ENCODE assay signal across 8 mouse cellular contexts in genomic region chrX:136171189-136172117, GRCm38 (mm10). TPM values are rescaled to one million over a fixed set of nuclear protein-coding genes. Genes with fewer than 3 reads are reported as not detected.
DNase-seq lines count a peak whose midpoint lies in the region; ATAC-seq and TF ChIP-seq lines count a peak whose summit lies in the region.

No protein-coding gene starts in this region.

- TF ChIP-seq POLR2A in small intestine, adult 2 months (IDR thresholded peaks at IDR 0.05; ENCODE audit: low read depth, low read length), result no peak

- H3K27ac ChIP-seq in embryonic facial prominence, embryonic 12.5 days, result peak overlapping the region; percentile 89
- H3K27ac ChIP-seq in small intestine, adult 2 months (ENCODE audit: insufficient read depth, low read depth, low read length), result peak overlapping the region; percentile 46; the same call in 1 of the 2 replicates

- peaks cover 5% of the 10 kb centered on the region; the same call in 1 of the 2 replicates for H3K27me3 ChIP-seq in embryonic facial prominence, embryonic 12.5 days
- H3K27me3 ChIP-seq in small intestine, adult 2 months (ENCODE audit: control insufficient read depth, insufficient read depth, low read length), result no peaks in the 10 kb centered on the region

- peak; percentile 12 for DNase-seq in thymus, postnatal 4 days
- no peak for DNase-seq in thymus, postnatal 36 days
- DNase-seq in heart, adult 11 months, result peak; percentile 96
- DNase-seq in kidney, adult 18-20 months, result peak; percentile 40
- DNase-seq in left cerebral cortex, postnatal 36 days (ENCODE audit: low spot score in 2 of 2), result peak; percentile 49 to 58

- H3K4me3 ChIP-seq in embryonic facial prominence, embryonic 12.5 days, result peak overlapping the region; percentile 57
- H3K4me3 ChIP-seq in small intestine, adult 2 months (ENCODE audit: low read depth, low read length), result peak overlapping the region; percentile 61

- H3K4me2 ChIP-seq in embryonic facial prominence, embryonic 12.5 days (replicated peaks), result peak overlapping the region; percentile 50

- WGBS in embryonic facial prominence, embryonic 12.5 days, result 21% methylated on average over 22 of the region's 24 CpGs
- 17% methylated on average over 24 of the region's 24 CpGs for WGBS in small intestine, adult 2 months

- peak overlapping the region; percentile 73 for H3K9ac ChIP-seq in embryonic facial prominence, embryonic 12.5 days

- no peak for TF ChIP-seq CTCF in small intestine, adult 2 months (IDR thresholded peaks at IDR 0.05; ENCODE audit: extremely low read depth, insufficient read length, insufficient replicate concordance, low read depth, low read length)

- ATAC-seq in embryonic facial prominence, embryonic 12.5 days (ENCODE audit: insufficient number of reproducible peaks, insufficient read depth, low FRiP score, low TSS enrichment), result peak; percentile 77
- ATAC-seq in megakaryocyte-erythroid progenitor cell, adult 5-6 weeks (replicated peaks; ENCODE audit: low FRiP score, low TSS enrichment, poor library complexity, severe bottlenecking), result peak; percentile 18

- no peaks in the 10 kb centered on the region for H3K9me3 ChIP-seq in embryonic facial prominence, embryonic 12.5 days

- no peaks in the 10 kb centered on the region for H3K36me3 ChIP-seq in embryonic facial prominence, embryonic 12.5 days
- H3K36me3 ChIP-seq in small intestine, adult 2 months (ENCODE audit: control insufficient read depth, insufficient read depth, low read length), result no peaks in the 10 kb centered on the region

- intact Hi-C loops in left cerebral cortex, postnatal 36 days (cut with DNase I), result loop anchor here (5.0 kb wide), 1 partner anchor 139 kb away; the partner anchor contains the start of gene Arxes1

- no peaks in the 10 kb centered on the region for H3K4me1 ChIP-seq in embryonic facial prominence, embryonic 12.5 days
- H3K4me1 ChIP-seq in small intestine, adult 2 months (ENCODE audit: control insufficient read depth, insufficient read depth, insufficient read length, low read length), result no peaks in the 10 kb centered on the region

RNA-seq across cellular contexts. Expression of gene Tceal8, which starts 0.7 kb away (rescaled TPM):
- 191 and 215 TPM in 2 replicates for polyA plus RNA-seq in embryonic facial prominence, embryonic 12.5 days (2016; fragmentation: Nextera tagmentation; extraction: Ambion mirVana)
- 10 to 100 TPM; 32.9 to 40.4 TPM for total RNA-seq in left cerebral cortex, postnatal 36 days (2021)
- total RNA-seq in megakaryocyte-erythroid progenitor cell, adult 5-6 weeks (2014; fragmentation: Nextera tagmentation), result 36.9 and 37.6 TPM in 2 replicates
- total RNA-seq in megakaryocyte-erythroid progenitor cell, adult 5-6 weeks (2017), result 75.5 and 112 TPM in 2 replicates
- polyA plus RNA-seq in small intestine, adult 2 months (2012; rRNA removed), result 0.08 and 0.61 TPM in 2 replicates

RNA-seq across cellular contexts. Expression of gene Tceal5, which starts 32.2 kb away (rescaled TPM):
- 9.8 and 10.9 TPM in 2 replicates for polyA plus RNA-seq in embryonic facial prominence, embryonic 12.5 days (2016; fragmentation: Nextera tagmentation; extraction: Ambion mirVana)
- 100 to 1,000 TPM; 109 to 156 TPM for total RNA-seq in left cerebral cortex, postnatal 36 days (2021)
- total RNA-seq in megakaryocyte-erythroid progenitor cell, adult 5-6 weeks (2014; fragmentation: Nextera tagmentation), result not detected in 2 replicates
- 0.19 TPM in 1 of 2 replicates, not detected in the other for total RNA-seq in megakaryocyte-erythroid progenitor cell, adult 5-6 weeks (2017)
- polyA plus RNA-seq in small intestine, adult 2 months (2012; rRNA removed), result 0.15 TPM in 1 of 2 replicates, not detected in the other

RNA-seq across cellular contexts. Expression of gene Bex4, which starts 32.7 kb away (rescaled TPM):
- 68.5 and 68.7 TPM in 2 replicates for polyA plus RNA-seq in embryonic facial prominence, embryonic 12.5 days (2016; fragmentation: Nextera tagmentation; extraction: Ambion mirVana)
- total RNA-seq in left cerebral cortex, postnatal 36 days (2021), result 10 to 100 TPM; 16.4 to 21.4 TPM
- total RNA-seq in megakaryocyte-erythroid progenitor cell, adult 5-6 weeks (2014; fragmentation: Nextera tagmentation), result 116 and 122 TPM in 2 replicates
- 78.6 and 91.4 TPM in 2 replicates for total RNA-seq in megakaryocyte-erythroid progenitor cell, adult 5-6 weeks (2017)
- polyA plus RNA-seq in small intestine, adult 2 months (2012; rRNA removed), result 0.20 TPM in 1 of 2 replicates, not detected in the other

RNA-seq across cellular contexts. Expression of gene Tceal7, which starts 43.1 kb away (rescaled TPM):
- polyA plus RNA-seq in embryonic facial prominence, embryonic 12.5 days (2016; fragmentation: Nextera tagmentation; extraction: Ambion mirVana), result 9.8 and 12.1 TPM in 2 replicates
- total RNA-seq in left cerebral cortex, postnatal 36 days (2021), result 1 to 10 TPM; 2.3 to 3.2 TPM
- not detected in 2 replicates for total RNA-seq in megakaryocyte-erythroid progenitor cell, adult 5-6 weeks (2014; fragmentation: Nextera tagmentation)
- total RNA-seq in megakaryocyte-erythroid progenitor cell, adult 5-6 weeks (2017), result not detected in 2 replicates
- polyA plus RNA-seq in small intestine, adult 2 months (2012; rRNA removed), result not detected in 2 replicates

RNA-seq across cellular contexts. Expression of gene Bex1, which starts 43.9 kb away (rescaled TPM):
- 86.3 and 86.5 TPM in 2 replicates for polyA plus RNA-seq in embryonic facial prominence, embryonic 12.5 days (2016; fragmentation: Nextera tagmentation; extraction: Ambion mirVana)
- total RNA-seq in left cerebral cortex, postnatal 36 days (2021), result 10 to 100 TPM; 83.6 to 87.9 TPM
- not detected in 2 replicates for total RNA-seq in megakaryocyte-erythroid progenitor cell, adult 5-6 weeks (2014; fragmentation: Nextera tagmentation)
- total RNA-seq in megakaryocyte-erythroid progenitor cell, adult 5-6 weeks (2017), result 7.1 TPM in 1 of 2 replicates, not detected in the other
- polyA plus RNA-seq in small intestine, adult 2 months (2012; rRNA removed), result 0.15 and 1.9 TPM in 2 replicates

Comparison
In these comparisons a context has a peak if more than half of its experiments do, and no peak if none do; other contexts are left out.
1. DNase-seq: peak in thymus, postnatal 4 days (single experiment), heart, adult 11 months (single experiment), kidney, adult 18-20 months (single experiment) and left cerebral cortex, postnatal 36 days (2 of 2); none in thymus, postnatal 36 days (0 of 2).
2. RNA of gene Tceal5, which starts 32.2 kb away (total RNA-seq): 109 to 156 TPM in left cerebral cortex, postnatal 36 days; 0.19 TPM in megakaryocyte-erythroid progenitor cell, adult 5-6 weeks; every median in the first group is over 10 times any median in the second.